Mouse (Mus musculus): ENCODE data around the gene Il31ra. TPM values are rescaled to one million over a fixed set of nuclear protein-coding genes. Genes with fewer than 3 reads are reported as not detected.
"Not testable (repeated sequence)": the region's sequence is repeated elsewhere in the genome, so short reads cannot be mapped to it uniquely, and the experiment has no call there.

The Il31ra gene
- 0.22 and 0.27 TPM in 2 replicates for polyA plus RNA-seq (2014; fragmentation: Nextera tagmentation; extraction: Ambion mirVana)

DNA sequence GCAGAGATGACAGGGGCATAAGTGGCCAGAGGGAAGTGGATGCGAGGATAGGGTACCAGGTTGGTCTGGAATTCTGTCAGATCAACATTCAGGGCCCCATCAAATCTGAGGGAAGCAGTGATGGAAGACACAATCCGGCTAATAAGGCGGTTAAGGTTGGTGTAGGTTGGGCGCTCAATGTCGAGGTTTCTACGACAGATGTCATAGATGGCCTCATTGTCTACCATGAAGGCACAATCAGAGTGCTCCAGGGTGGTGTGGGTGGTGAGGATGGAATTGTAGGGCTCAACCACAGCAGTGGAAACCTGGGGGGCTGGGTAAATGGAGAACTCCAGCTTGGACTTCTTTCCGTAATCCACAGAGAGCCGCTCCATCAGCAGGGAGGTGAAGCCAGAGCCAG is at the start of gene Il31ra:
Gene Il31ra (minus strand): TSS at position 101 of the 400 bp plus-strand sequence.
- not testable (repeated sequence) for H3K4me3 ChIP-seq (ENCODE audit: low read depth, low read length); H3K27ac ChIP-seq (ENCODE audit: low read length); H3K36me3 ChIP-seq (ENCODE audit: control insufficient read depth, insufficient read depth, low read length); H3K4me1 ChIP-seq (ENCODE audit: control insufficient read depth, insufficient read depth, low read length); H3K9me3 ChIP-seq (ENCODE audit: control insufficient read depth, low read depth, low read length); H3K27me3 ChIP-seq (ENCODE audit: control insufficient read depth, insufficient read depth, low read length); H3K4me2 ChIP-seq (replicated peaks; ENCODE audit: low read depth, low read length); ATAC-seq (ENCODE audit: insufficient number of reproducible peaks, insufficient read depth, low FRiP score, low read depth); H3K9ac ChIP-seq (replicated peaks; ENCODE audit: low read depth, low read length)
- 91% methylated on average over 5 of the region's 8 CpGs for WGBS

GRCm38 (mm10) chr13:112642897-112643296 is 48.7 kb upstream of the Il31ra start:
- no peak overlapping the region for H3K9ac ChIP-seq (replicated peaks; ENCODE audit: low read depth, low read length)
- no peak overlapping the region for H3K4me3 ChIP-seq (ENCODE audit: low read depth, low read length)
- H3K36me3 ChIP-seq (ENCODE audit: control insufficient read depth, insufficient read depth, low read length) = no peaks in the 10 kb centered on the region
- H3K27me3 ChIP-seq (ENCODE audit: control insufficient read depth, insufficient read depth, low read length) = no peaks in the 10 kb centered on the region
- 89% methylated on average over 3 of the region's 3 CpGs for WGBS
- no peak overlapping the region for H3K27ac ChIP-seq (ENCODE audit: low read length)
- H3K9me3 ChIP-seq (ENCODE audit: control insufficient read depth, low read depth, low read length) = no peaks in the 10 kb centered on the region
- no peak overlapping the region for H3K4me2 ChIP-seq (replicated peaks; ENCODE audit: low read depth, low read length)
- no peaks in the 10 kb centered on the region for H3K4me1 ChIP-seq (ENCODE audit: control insufficient read depth, insufficient read depth, low read length)
- no peak for ATAC-seq (ENCODE audit: insufficient number of reproducible peaks, insufficient read depth, low FRiP score, low read depth)

GRCm38 (mm10) chr13:112639111-112639510 is 45.0 kb upstream of the Il31ra start:
- no peaks in the 10 kb centered on the region for H3K27me3 ChIP-seq (ENCODE audit: control insufficient read depth, insufficient read depth, low read length)
- 69% methylated on average over 4 of the region's 4 CpGs for WGBS

GRCm38 (mm10) chr13:112636498-112636897 is 42.3 kb upstream of the Il31ra start:
- Histone ChIP-seq H3K27me3 (ENCODE audit: control insufficient read depth, insufficient read depth, low read length) (no peaks in the 10 kb centered on the region), H3K4me1 (ENCODE audit: control insufficient read depth, insufficient read depth, low read length) (no peaks in the 10 kb centered on the region), H3K36me3 (ENCODE audit: control insufficient read depth, insufficient read depth, low read length) (no peaks in the 10 kb centered on the region), H3K4me3 (ENCODE audit: low read depth, low read length) (no peak overlapping the region), H3K27ac (ENCODE audit: low read length) (no peak overlapping the region), H3K4me2 (replicated peaks; ENCODE audit: low read depth, low read length) (no peak overlapping the region), H3K9me3 (ENCODE audit: control insufficient read depth, low read depth, low read length) (no peaks in the 10 kb centered on the region), H3K9ac (replicated peaks; ENCODE audit: low read depth, low read length) (no peak overlapping the region)
- WGBS = 42% methylated on average over 3 of the region's 3 CpGs
- no peak for ATAC-seq (ENCODE audit: insufficient number of reproducible peaks, insufficient read depth, low FRiP score, low read depth)

More at GRCm38 (mm10) chr13:112639111-112639510, 45.0 kb upstream of the Il31ra start:
- no peak overlapping the region for H3K4me3 ChIP-seq (ENCODE audit: low read depth, low read length)
- no peaks in the 10 kb centered on the region for H3K4me1 ChIP-seq (ENCODE audit: control insufficient read depth, insufficient read depth, low read length)
- ATAC-seq (ENCODE audit: insufficient number of reproducible peaks, insufficient read depth, low FRiP score, low read depth) = no peak
- H3K36me3 ChIP-seq (ENCODE audit: control insufficient read depth, insufficient read depth, low read length) = no peaks in the 10 kb centered on the region
- H3K27ac ChIP-seq (ENCODE audit: low read length) = no peak overlapping the region
- no peak overlapping the region for H3K9ac ChIP-seq (replicated peaks; ENCODE audit: low read depth, low read length)
- no peak overlapping the region for H3K4me2 ChIP-seq (replicated peaks; ENCODE audit: low read depth, low read length)
- H3K9me3 ChIP-seq (ENCODE audit: control insufficient read depth, low read depth, low read length) = no peaks in the 10 kb centered on the region

- no peak for ATAC-seq (ENCODE audit: insufficient number of reproducible peaks, insufficient read depth, low FRiP score, low read depth)
- H3K36me3 ChIP-seq (ENCODE audit: control insufficient read depth, insufficient read depth, low read length) = no peaks in the 10 kb centered on the region
- H3K4me2 ChIP-seq (replicated peaks; ENCODE audit: low read depth, low read length) = no peak overlapping the region
- H3K4me1 ChIP-seq (ENCODE audit: control insufficient read depth, insufficient read depth, low read length) = no peaks in the 10 kb centered on the region
- no peaks in the 10 kb centered on the region for H3K27me3 ChIP-seq (ENCODE audit: control insufficient read depth, insufficient read depth, low read length)
- no peak overlapping the region for H3K4me3 ChIP-seq (ENCODE audit: low read depth, low read length)
- no peak overlapping the region for H3K27ac ChIP-seq (ENCODE audit: low read length)
- H3K9me3 ChIP-seq (ENCODE audit: control insufficient read depth, low read depth, low read length) = no peaks in the 10 kb centered on the region
- 59% methylated on average over 7 of the region's 7 CpGs for WGBS
- H3K9ac ChIP-seq (replicated peaks; ENCODE audit: low read depth, low read length) = no peak overlapping the region
Measured at GRCm38 (mm10) chr13:112635174-112635837, 41.1 kb upstream of the Il31ra start.

- no peak overlapping the region for H3K4me3 ChIP-seq (ENCODE audit: low read depth, low read length)
- H3K9ac ChIP-seq (replicated peaks; ENCODE audit: low read depth, low read length) = no peak overlapping the region
- no peaks in the 10 kb centered on the region for H3K27me3 ChIP-seq (ENCODE audit: control insufficient read depth, insufficient read depth, low read length)
- H3K4me2 ChIP-seq (replicated peaks; ENCODE audit: low read depth, low read length) = no peak overlapping the region
- H3K36me3 ChIP-seq (ENCODE audit: control insufficient read depth, insufficient read depth, low read length) = no peaks in the 10 kb centered on the region
- H3K9me3 ChIP-seq (ENCODE audit: control insufficient read depth, low read depth, low read length) = no peaks in the 10 kb centered on the region
- H3K27ac ChIP-seq (ENCODE audit: low read length) = no peak overlapping the region
- no peak for ATAC-seq (ENCODE audit: insufficient number of reproducible peaks, insufficient read depth, low FRiP score, low read depth)
- H3K4me1 ChIP-seq (ENCODE audit: control insufficient read depth, insufficient read depth, low read length) = no peaks in the 10 kb centered on the region
Measured at GRCm38 (mm10) chr13:112625566-112625965, 31.4 kb upstream of the Il31ra start.

- Histone ChIP-seq H3K4me2 (replicated peaks; ENCODE audit: low read depth, low read length) (no peak overlapping the region), H3K9me3 (ENCODE audit: control insufficient read depth, low read depth, low read length) (no peaks in the 10 kb centered on the region), H3K27me3 (ENCODE audit: control insufficient read depth, insufficient read depth, low read length) (no peaks in the 10 kb centered on the region), H3K4me1 (ENCODE audit: control insufficient read depth, insufficient read depth, low read length) (no peaks in the 10 kb centered on the region), H3K4me3 (ENCODE audit: low read depth, low read length) (no peak overlapping the region), H3K9ac (replicated peaks; ENCODE audit: low read depth, low read length) (no peak overlapping the region), H3K36me3 (ENCODE audit: control insufficient read depth, insufficient read depth, low read length) (no peaks in the 10 kb centered on the region), H3K27ac (ENCODE audit: low read length) (no peak overlapping the region)
- no peak for ATAC-seq (ENCODE audit: insufficient number of reproducible peaks, insufficient read depth, low FRiP score, low read depth)
- 69% methylated on average over 3 of the region's 3 CpGs for WGBS
Measured at GRCm38 (mm10) chr13:112624622-112625021, 30.5 kb upstream of the Il31ra start.

DNA sequence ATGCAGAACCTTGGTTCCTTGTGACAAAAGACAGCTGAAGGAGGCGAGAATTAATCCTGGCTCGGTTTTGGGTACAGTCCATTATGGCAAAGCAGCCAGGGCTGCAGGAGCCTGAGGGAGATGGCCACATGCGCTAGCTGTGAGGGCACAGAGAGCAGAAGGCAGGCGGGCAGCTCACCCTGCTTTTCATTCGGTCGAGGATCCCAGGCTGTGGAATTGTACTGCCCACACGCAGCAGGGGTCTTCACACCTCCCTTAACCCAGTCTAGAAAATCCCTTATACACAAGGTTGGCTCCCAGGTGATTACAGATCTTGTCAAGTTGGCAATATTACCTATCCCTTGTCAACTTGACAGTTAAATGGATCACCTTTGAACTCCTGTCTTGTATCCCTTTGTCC is 29.5 kb upstream of the Il31ra start:
- ATAC-seq (ENCODE audit: insufficient number of reproducible peaks, insufficient read depth, low FRiP score, low read depth) = no peak
- no peak overlapping the region for H3K4me3 ChIP-seq (ENCODE audit: low read depth, low read length)
- no peaks in the 10 kb centered on the region for H3K27me3 ChIP-seq (ENCODE audit: control insufficient read depth, insufficient read depth, low read length)
- H3K4me2 ChIP-seq (replicated peaks; ENCODE audit: low read depth, low read length) = no peak overlapping the region
- H3K27ac ChIP-seq (ENCODE audit: low read length) = no peak overlapping the region
- H3K4me1 ChIP-seq (ENCODE audit: control insufficient read depth, insufficient read depth, low read length) = no peaks in the 10 kb centered on the region; the same call in 1 of the 2 replicates
- no peak overlapping the region for H3K9ac ChIP-seq (replicated peaks; ENCODE audit: low read depth, low read length)
- H3K36me3 ChIP-seq (ENCODE audit: control insufficient read depth, insufficient read depth, low read length) = no peaks in the 10 kb centered on the region
- 53% methylated on average over 7 of the region's 7 CpGs for WGBS
- H3K9me3 ChIP-seq (ENCODE audit: control insufficient read depth, low read depth, low read length) = no peaks in the 10 kb centered on the region

DNA sequence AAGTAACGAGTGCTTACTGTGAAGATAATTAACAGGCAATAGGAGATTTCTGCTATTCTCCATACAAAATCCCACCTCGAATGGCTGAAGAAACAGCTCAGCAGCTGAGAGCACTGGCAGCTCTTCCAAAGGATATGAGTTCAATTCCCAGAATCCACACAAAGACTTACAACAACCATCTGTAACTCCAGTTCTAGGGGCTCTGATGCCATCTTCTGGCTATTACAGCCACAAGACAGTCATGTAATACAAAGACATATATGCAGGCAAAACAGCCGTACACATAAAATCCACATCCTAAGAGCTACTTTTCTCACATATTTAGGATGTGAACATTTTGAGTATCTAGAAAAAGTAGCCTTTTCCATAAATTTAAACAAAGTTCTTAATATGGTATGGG is 27.4 kb upstream of the Il31ra start:
- 56% methylated on average over 3 of the region's 3 CpGs for WGBS
- H3K36me3 ChIP-seq (ENCODE audit: control insufficient read depth, insufficient read depth, low read length) = no peaks in the 10 kb centered on the region
- H3K4me2 ChIP-seq (replicated peaks; ENCODE audit: low read depth, low read length) = no peak overlapping the region
- no peaks in the 10 kb centered on the region for H3K27me3 ChIP-seq (ENCODE audit: control insufficient read depth, insufficient read depth, low read length)
- H3K27ac ChIP-seq (ENCODE audit: low read length) = no peak overlapping the region
- no peaks in the 10 kb centered on the region for H3K9me3 ChIP-seq (ENCODE audit: control insufficient read depth, low read depth, low read length)
- no peak for ATAC-seq (ENCODE audit: insufficient number of reproducible peaks, insufficient read depth, low FRiP score, low read depth)
- H3K4me3 ChIP-seq (ENCODE audit: low read depth, low read length) = no peak overlapping the region
- H3K9ac ChIP-seq (replicated peaks; ENCODE audit: low read depth, low read length) = no peak overlapping the region
- no peaks in the 10 kb centered on the region; the same call in 1 of the 2 replicates for H3K4me1 ChIP-seq (ENCODE audit: control insufficient read depth, insufficient read depth, low read length)

Measured in stomach, embryonic 14.5 days (tissue).